Mouse (Mus musculus): Measurements from ENCODE around the gene Prkcd.

- TF ChIP-seq CTCF (IDR thresholded peaks at IDR 0.05; ENCODE audit: low read depth, low read length), result no peak
- no peak for TF ChIP-seq POLR2A (IDR thresholded peaks at IDR 0.05; ENCODE audit: borderline replicate concordance, low read depth, low read length)
Observed at GRCm38 (mm10) chr14:30576260-30576659, 49.8 kb downstream of the Prkcd start.
